Mouse (Mus musculus): ENCODE results near the gene Mocs3. TPM values are rescaled to one million over a fixed set of nuclear protein-coding genes. Genes with fewer than 3 reads are reported as not detected.

The Mocs3 gene
- polyA plus RNA-seq, 1 experiment from 2014 or later, result 6.6 TPM

GRCm38 (mm10) chr2:168233286-168233685 is 2.9 kb downstream of the Mocs3 start:
- Histone ChIP-seq H3K9ac (ENCODE audit: low read depth, low read length) (no peak overlapping the region), H3K9me3 (ENCODE audit: control insufficient read depth) (no peaks in the 10 kb centered on the region), H3K27me3 (replicated peaks; ENCODE audit: control insufficient read depth, insufficient read depth, low read length) (no peaks in the 10 kb centered on the region), H3K27ac (ENCODE audit: low read depth, low read length) (no peak overlapping the region), H3K36me3 (ENCODE audit: control insufficient read depth, insufficient read depth) (peaks cover 10% of the 10 kb centered on the region; the same call in 1 of the 2 replicates), H3K4me2 (replicated peaks; ENCODE audit: low read depth) (no peak overlapping the region), H3K4me1 (replicated peaks; ENCODE audit: control insufficient read depth, insufficient read depth, low read length) (peaks cover 18% of the 10 kb centered on the region; the same call in 1 of the 2 replicates), H3K4me3 (ENCODE audit: low read depth, low read length) (no peak overlapping the region)
- TF ChIP-seq CTCF (IDR thresholded peaks at IDR 0.05; ENCODE audit: low read depth), result no peak
- 64% methylated on average over 5 of the region's 5 CpGs for WGBS
- ATAC-seq, result no peak

- Histone ChIP-seq H3K4me3 (ENCODE audit: low read depth, low read length) (no peak overlapping the region), H3K9me3 (ENCODE audit: control insufficient read depth) (no peaks in the 10 kb centered on the region), H3K4me2 (replicated peaks; ENCODE audit: low read depth) (no peak overlapping the region), H3K27me3 (replicated peaks; ENCODE audit: control insufficient read depth, insufficient read depth, low read length) (no peaks in the 10 kb centered on the region), H3K4me1 (replicated peaks; ENCODE audit: control insufficient read depth, insufficient read depth, low read length) (no peaks in the 10 kb centered on the region), H3K9ac (ENCODE audit: low read depth, low read length) (no peak overlapping the region), H3K27ac (ENCODE audit: low read depth, low read length) (no peak overlapping the region), H3K36me3 (ENCODE audit: control insufficient read depth, insufficient read depth) (peaks cover 9% of the 10 kb centered on the region; the same call in 1 of the 2 replicates)
- no peak for ATAC-seq
- 88% methylated on average over 4 of the region's 4 CpGs for WGBS
- TF ChIP-seq CTCF (IDR thresholded peaks at IDR 0.05; ENCODE audit: low read depth), result no peak
These were observed 7.9 kb downstream of the Mocs3 start for GRCm38 (mm10) chr2:168238335-168238734.

DNA sequence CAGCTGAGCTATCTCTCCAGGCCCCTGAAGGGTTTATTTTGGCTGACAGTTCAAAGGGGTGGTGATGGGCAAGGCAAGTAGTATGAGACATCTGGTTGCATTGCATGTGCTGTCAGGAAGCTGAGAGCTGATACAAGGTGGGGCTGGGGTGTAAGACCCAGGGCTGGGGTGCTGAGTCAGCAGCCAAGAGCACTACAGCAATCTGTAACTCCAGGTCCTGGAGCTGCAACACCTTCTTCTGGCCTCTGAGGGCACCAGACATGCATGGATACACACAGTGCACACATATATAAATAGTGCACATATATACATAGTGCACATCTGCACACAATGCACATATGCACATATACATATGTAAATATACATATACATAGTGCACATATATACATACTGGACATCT is 12.4 kb downstream of the Mocs3 start:
- H3K9ac ChIP-seq (ENCODE audit: low read depth, low read length), result no peak overlapping the region
- no peak for TF ChIP-seq CTCF (IDR thresholded peaks at IDR 0.05; ENCODE audit: low read depth)
- H3K36me3 ChIP-seq (ENCODE audit: control insufficient read depth, insufficient read depth), result no peaks in the 10 kb centered on the region
- H3K4me2 ChIP-seq (replicated peaks; ENCODE audit: low read depth), result no peak overlapping the region
- ATAC-seq, result no peak
- H3K9me3 ChIP-seq (ENCODE audit: control insufficient read depth), result no peaks in the 10 kb centered on the region
- no peak overlapping the region for H3K4me3 ChIP-seq (ENCODE audit: low read depth, low read length)
- no peaks in the 10 kb centered on the region for H3K27me3 ChIP-seq (replicated peaks; ENCODE audit: control insufficient read depth, insufficient read depth, low read length)
- H3K27ac ChIP-seq (ENCODE audit: low read depth, low read length), result no peak overlapping the region
- H3K4me1 ChIP-seq (replicated peaks; ENCODE audit: control insufficient read depth, insufficient read depth, low read length), result no peaks in the 10 kb centered on the region

- Histone ChIP-seq H3K4me3 (ENCODE audit: low read depth, low read length) (no peak overlapping the region), H3K4me2 (replicated peaks; ENCODE audit: low read depth) (no peak overlapping the region), H3K27ac (ENCODE audit: low read depth, low read length) (no peak overlapping the region), H3K9ac (ENCODE audit: low read depth, low read length) (no peak overlapping the region), H3K36me3 (ENCODE audit: control insufficient read depth, insufficient read depth) (no peaks in the 10 kb centered on the region), H3K9me3 (ENCODE audit: control insufficient read depth) (no peaks in the 10 kb centered on the region), H3K27me3 (replicated peaks; ENCODE audit: control insufficient read depth, insufficient read depth, low read length) (no peaks in the 10 kb centered on the region), H3K4me1 (replicated peaks; ENCODE audit: control insufficient read depth, insufficient read depth, low read length) (no peaks in the 10 kb centered on the region)
- WGBS, result 75% methylated on average over 4 of the region's 4 CpGs
- no peak for ATAC-seq
- no peak for TF ChIP-seq CTCF (IDR thresholded peaks at IDR 0.05; ENCODE audit: low read depth)
These were observed 12.9 kb downstream of the Mocs3 start for GRCm38 (mm10) chr2:168243278-168243677.

DNA sequence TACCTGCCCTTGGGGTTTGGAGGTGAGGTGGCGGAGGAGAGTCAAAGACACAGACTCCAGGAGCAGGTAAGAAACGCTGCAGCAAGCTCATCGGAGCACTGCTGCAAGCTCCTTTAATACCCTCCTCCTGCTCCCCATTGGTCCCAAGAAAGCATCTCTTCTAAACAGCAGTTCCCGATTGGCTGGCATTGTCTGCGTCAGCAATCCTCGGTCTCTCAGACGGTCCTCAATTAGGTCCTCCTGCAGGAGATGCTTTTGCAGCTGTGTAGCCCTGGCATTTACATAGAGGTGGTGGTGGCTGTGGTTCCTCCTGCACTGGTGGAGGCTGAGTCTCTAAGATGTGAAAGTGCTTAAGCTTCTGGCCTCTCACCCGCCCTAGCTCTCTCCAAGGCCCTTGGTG is 15.1 kb downstream of the Mocs3 start:
- Histone ChIP-seq H3K4me2 (replicated peaks; ENCODE audit: low read depth) (no peak overlapping the region), H3K9me3 (ENCODE audit: control insufficient read depth) (no peaks in the 10 kb centered on the region), H3K27me3 (replicated peaks; ENCODE audit: control insufficient read depth, insufficient read depth, low read length) (no peaks in the 10 kb centered on the region), H3K9ac (ENCODE audit: low read depth, low read length) (no peak overlapping the region), H3K27ac (ENCODE audit: low read depth, low read length) (no peak overlapping the region), H3K4me1 (replicated peaks; ENCODE audit: control insufficient read depth, insufficient read depth, low read length) (no peaks in the 10 kb centered on the region), H3K36me3 (ENCODE audit: control insufficient read depth, insufficient read depth) (no peaks in the 10 kb centered on the region), H3K4me3 (ENCODE audit: low read depth, low read length) (no peak overlapping the region)
- TF ChIP-seq CTCF (IDR thresholded peaks at IDR 0.05; ENCODE audit: low read depth), result no peak
- ATAC-seq, result no peak
- 31% methylated on average over 8 of the region's 8 CpGs for WGBS

DNA sequence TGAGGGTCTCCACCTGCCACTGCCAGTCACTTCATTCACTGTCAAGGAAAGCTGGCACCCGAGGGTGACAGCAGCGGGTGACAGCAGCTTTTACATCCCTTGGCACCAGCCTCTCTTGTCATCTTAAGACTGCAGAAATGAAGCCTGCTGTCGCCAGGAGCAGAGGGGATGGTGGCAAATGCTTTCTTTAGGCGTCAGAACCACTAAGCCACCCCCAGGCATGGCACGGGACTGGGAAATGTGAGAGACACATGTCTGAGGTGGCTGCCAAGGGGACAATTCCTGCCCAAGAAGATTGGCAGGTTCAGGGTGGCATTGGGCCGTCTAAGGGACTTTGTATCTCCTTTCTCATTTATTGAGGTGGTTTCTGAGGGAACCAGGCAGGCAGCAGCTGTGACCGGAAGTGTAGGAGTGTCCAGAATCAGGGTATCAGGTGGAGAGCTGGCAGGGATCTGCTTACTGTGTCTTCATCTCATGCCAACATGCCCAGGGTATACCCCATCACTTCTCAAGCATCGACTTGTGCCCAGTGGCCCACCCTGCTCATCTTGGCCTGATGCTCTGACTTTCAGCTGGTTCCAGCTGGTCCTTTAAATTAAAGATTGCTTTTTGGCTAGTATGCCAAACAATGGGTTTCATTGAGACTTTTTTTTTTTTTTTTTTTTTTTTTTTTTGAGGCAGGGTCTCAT is 17.9 kb downstream of the Mocs3 start:
- ATAC-seq, result no peak
- Histone ChIP-seq H3K9ac (ENCODE audit: low read depth, low read length) (no peak overlapping the region), H3K4me3 (ENCODE audit: low read depth, low read length) (no peak overlapping the region), H3K36me3 (ENCODE audit: control insufficient read depth, insufficient read depth) (no peaks in the 10 kb centered on the region), H3K4me1 (replicated peaks; ENCODE audit: control insufficient read depth, insufficient read depth, low read length) (no peaks in the 10 kb centered on the region), H3K27ac (ENCODE audit: low read depth, low read length) (no peak overlapping the region), H3K27me3 (replicated peaks; ENCODE audit: control insufficient read depth, insufficient read depth, low read length) (no peaks in the 10 kb centered on the region), H3K4me2 (replicated peaks; ENCODE audit: low read depth) (no peak overlapping the region), H3K9me3 (ENCODE audit: control insufficient read depth) (no peaks in the 10 kb centered on the region)
- no peak for TF ChIP-seq CTCF (IDR thresholded peaks at IDR 0.05; ENCODE audit: low read depth)
- 78% methylated on average over 8 of the region's 8 CpGs for WGBS

Data from intestine, postnatal 0 days (tissue).